Comparison of ENCODE assay signal across 20 mouse cellular contexts in genomic region chr2:173755433-173756144, GRCm38 (mm10). TPM values are rescaled to one million over a fixed set of nuclear protein-coding genes. Genes with fewer than 3 reads are reported as not detected.
A peak's percentile ranks its signal among the peaks of the same experiment; 100 is the strongest.
DNase-seq lines count a peak whose midpoint lies in the region; ATAC-seq lines count a peak whose summit lies in the region.
"Had no signal": no experiment of that assay in that cellular context is flagged by ENCODE, and none has a peak within 500 bp of the region (broad histone marks: within the 10 kb centered on the region; RNA-seq: fewer than 3 reads in every experiment).

No protein-coding gene starts in this region.

- 34% methylated on average over 8 of the region's 8 CpGs for WGBS in kidney, embryonic 14.5 days
- WGBS in forebrain, embryonic 11.5 days: 44% methylated on average over 8 of the region's 8 CpGs
- 32% methylated on average over 8 of the region's 8 CpGs for WGBS in hindbrain, embryonic 12.5 days
- 26% methylated on average over 8 of the region's 8 CpGs for WGBS in midbrain, embryonic 15.5 days

- no peak for DNase-seq in kidney, adult 18-20 months
- no peak for DNase-seq in forebrain, embryonic 11.5 days (ENCODE audit: low spot score)
- DNase-seq in heart, adult 11 months: no peak
- DNase-seq in left cerebral cortex, adult 18-20 months (ENCODE audit: low spot score in 2 of 2): no peak
- DNase-seq: adrenal gland, adult 8-10 months; B cell, adult 2 months; cerebellum, postnatal 25 days; liver; lung, embryonic 14.5 days had no signal

- ATAC-seq in kidney, embryonic 14.5 days (ENCODE audit: low FRiP score, low TSS enrichment): peak; percentile 73
- ATAC-seq in forebrain, embryonic 11.5 days (replicated peaks; ENCODE audit: low FRiP score): peak; percentile 75
- peak; percentile 61; the same call in 1 of the 2 replicates for ATAC-seq in hindbrain, embryonic 12.5 days (ENCODE audit: low FRiP score)
- ATAC-seq in midbrain, embryonic 15.5 days (replicated peaks): peak; percentile 67; the same call in 1 of the 2 replicates
- ATAC-seq in erythroid progenitor cell, adult 5-6 weeks (replicated peaks; ENCODE audit: low FRiP score, poor library complexity, severe bottlenecking): no peak
- ATAC-seq: inflammation-experienced regulatory T-cells, adult 6 months had no signal

- H3K4me3 ChIP-seq in kidney, embryonic 14.5 days (ENCODE audit: low read length): no peak overlapping the region
- H3K4me3 ChIP-seq in forebrain, embryonic 11.5 days (ENCODE audit: low read depth, low read length): no peak overlapping the region
- no peak overlapping the region for H3K4me3 ChIP-seq in hindbrain, embryonic 12.5 days
- no peak overlapping the region for H3K4me3 ChIP-seq in midbrain, embryonic 15.5 days
- H3K4me3 ChIP-seq: embryonic facial prominence, embryonic 15.5 days; left cerebral cortex, adult 2 months had no signal

- H3K27ac ChIP-seq in kidney, embryonic 14.5 days (ENCODE audit: low read depth, low read length): no peak overlapping the region
- H3K27ac ChIP-seq in forebrain, embryonic 11.5 days (ENCODE audit: low read depth, low read length): peak overlapping the region; percentile 43
- H3K27ac ChIP-seq in hindbrain, embryonic 12.5 days: peak overlapping the region; percentile 62
- peak overlapping the region; percentile 58; the same call in 1 of the 2 replicates for H3K27ac ChIP-seq in midbrain, embryonic 15.5 days
- H3K27ac ChIP-seq: embryonic facial prominence, embryonic 15.5 days; left cerebral cortex, adult 2 months had no signal

- H3K36me3 ChIP-seq in kidney, embryonic 14.5 days (ENCODE audit: control insufficient read depth, insufficient read depth, low read length): 0 out of 2 replicates have a peak, but pooled peaks cover 2% of the 10 kb centered on the region
- no peaks in the 10 kb centered on the region for H3K36me3 ChIP-seq in forebrain, embryonic 11.5 days (ENCODE audit: control insufficient read depth, insufficient read depth, low read length)
- H3K36me3 ChIP-seq in hindbrain, embryonic 12.5 days: no peaks in the 10 kb centered on the region
- H3K36me3 ChIP-seq in midbrain, embryonic 15.5 days (replicated peaks): no peaks in the 10 kb centered on the region
- H3K36me3 ChIP-seq: embryonic facial prominence, embryonic 15.5 days had no signal

- no peak overlapping the region for H3K4me2 ChIP-seq in kidney, embryonic 14.5 days (replicated peaks; ENCODE audit: low read depth, low read length)
- no peak overlapping the region for H3K4me2 ChIP-seq in forebrain, embryonic 11.5 days (ENCODE audit: low read depth, low read length, severe bottlenecking)
- no peak overlapping the region for H3K4me2 ChIP-seq in hindbrain, embryonic 12.5 days (replicated peaks)
- no peak overlapping the region for H3K4me2 ChIP-seq in midbrain, embryonic 15.5 days
- H3K4me2 ChIP-seq: embryonic facial prominence, embryonic 15.5 days; lung, embryonic 14.5 days had no signal

- no peak overlapping the region for H3K9ac ChIP-seq in kidney, embryonic 14.5 days (ENCODE audit: low read depth, low read length)
- no peak overlapping the region for H3K9ac ChIP-seq in forebrain, embryonic 11.5 days (ENCODE audit: low read length)
- no peak overlapping the region for H3K9ac ChIP-seq in hindbrain, embryonic 12.5 days
- no peak overlapping the region for H3K9ac ChIP-seq in midbrain, embryonic 15.5 days
- H3K9ac ChIP-seq: embryonic facial prominence, embryonic 15.5 days; lung, embryonic 14.5 days had no signal

- H3K27me3 ChIP-seq in kidney, embryonic 14.5 days (ENCODE audit: control insufficient read depth, insufficient read depth, low read length): no peaks in the 10 kb centered on the region
- H3K27me3 ChIP-seq in forebrain, embryonic 11.5 days (ENCODE audit: control insufficient read depth, insufficient read depth, low read length): no peaks in the 10 kb centered on the region
- no peaks in the 10 kb centered on the region for H3K27me3 ChIP-seq in hindbrain, embryonic 12.5 days
- no peaks in the 10 kb centered on the region for H3K27me3 ChIP-seq in midbrain, embryonic 15.5 days (replicated peaks)
- H3K27me3 ChIP-seq: embryonic facial prominence, embryonic 15.5 days had no signal

- no peaks in the 10 kb centered on the region for H3K9me3 ChIP-seq in kidney, embryonic 14.5 days (ENCODE audit: control insufficient read depth, low read length)
- no peaks in the 10 kb centered on the region for H3K9me3 ChIP-seq in forebrain, embryonic 11.5 days (ENCODE audit: control insufficient read depth, low read length)
- no peaks in the 10 kb centered on the region for H3K9me3 ChIP-seq in hindbrain, embryonic 12.5 days (replicated peaks)
- H3K9me3 ChIP-seq in midbrain, embryonic 15.5 days: no peaks in the 10 kb centered on the region
- H3K9me3 ChIP-seq: embryonic facial prominence, embryonic 15.5 days had no signal

- H3K4me1 ChIP-seq in kidney, embryonic 14.5 days (ENCODE audit: control insufficient read depth, insufficient read depth, low read length): peaks cover 17% of the 10 kb centered on the region; the same call in 1 of the 2 replicates
- no peaks in the 10 kb centered on the region; the same call in 1 of the 2 replicates for H3K4me1 ChIP-seq in forebrain, embryonic 11.5 days (replicated peaks; ENCODE audit: control insufficient read depth, insufficient read depth, low read length)
- H3K4me1 ChIP-seq in hindbrain, embryonic 12.5 days: peaks cover 40% of the 10 kb centered on the region
- H3K4me1 ChIP-seq in midbrain, embryonic 15.5 days: peaks cover 31% of the 10 kb centered on the region

RNA-seq across cellular contexts. Expression of gene Vapb, which starts 18.3 kb away (rescaled TPM):
- polyA plus RNA-seq in kidney, embryonic 14.5 days (2014; fragmentation: Nextera tagmentation; extraction: Ambion mirVana): 9.3 and 18.9 TPM in 2 replicates
- polyA plus RNA-seq in forebrain, embryonic 11.5 days (2014; fragmentation: Nextera tagmentation; extraction: Ambion mirVana): 10.5 and 11.5 TPM in 2 replicates
- 10.7 and 14.2 TPM in 2 replicates for polyA plus RNA-seq in hindbrain, embryonic 12.5 days (2016; fragmentation: Nextera tagmentation; extraction: Ambion mirVana)
- 10.8 and 14.3 TPM in 2 replicates for polyA plus RNA-seq in midbrain, embryonic 15.5 days (2015; fragmentation: Nextera tagmentation; extraction: Ambion mirVana)
- total RNA-seq in erythroid progenitor cell, adult 5-6 weeks (2015; ENCODE audit: low replicate concordance): 3.6 and 5.9 TPM in 2 replicates
- 19.5 and 21.2 TPM in 2 replicates for total RNA-seq in erythroid progenitor cell, adult 5-6 weeks (2017; ENCODE audit: low replicate concordance)
- total RNA-seq in left cerebral cortex, adult 18-20 months (2021): 100 to 1,000 TPM; 121 to 132 TPM

RNA-seq across cellular contexts. Expression of gene 1700010B08Rik, which starts 36.4 kb away (rescaled TPM):
- 0.23 TPM in 1 of 2 replicates, not detected in the other for polyA plus RNA-seq in kidney, embryonic 14.5 days (2014; fragmentation: Nextera tagmentation; extraction: Ambion mirVana)
- polyA plus RNA-seq in forebrain, embryonic 11.5 days (2014; fragmentation: Nextera tagmentation; extraction: Ambion mirVana): not detected in 2 replicates
- polyA plus RNA-seq in hindbrain, embryonic 12.5 days (2016; fragmentation: Nextera tagmentation; extraction: Ambion mirVana): not detected in 2 replicates
- polyA plus RNA-seq in midbrain, embryonic 15.5 days (2015; fragmentation: Nextera tagmentation; extraction: Ambion mirVana): 0.19 TPM in 1 of 2 replicates, not detected in the other
- total RNA-seq in erythroid progenitor cell, adult 5-6 weeks (2015; ENCODE audit: low replicate concordance): not detected in 2 replicates
- not detected in 2 replicates for total RNA-seq in erythroid progenitor cell, adult 5-6 weeks (2017; ENCODE audit: low replicate concordance)
- not detected for total RNA-seq in left cerebral cortex, adult 18-20 months (2021)
- total RNA-seq: granulocyte monocyte progenitor cell, adult 5-6 weeks; left cerebral cortex, adult 2 months; megakaryocyte, adult 5-6 weeks had no signal
- polyA plus RNA-seq: embryonic facial prominence, embryonic 15.5 days; heart, embryonic 16.5 days; inflammation-experienced regulatory T-cells, adult 6 months; large intestine, adult 2 months; lung, embryonic 14.5 days had no signal
